Mouse (Mus musculus): ENCODE results near the gene Gabrd.

- TF ChIP-seq POLR2A (IDR thresholded peaks at IDR 0.05; ENCODE audit: control insufficient read depth, extremely low read depth, insufficient read depth, low read length, poor library complexity): no peak
- no peak for TF ChIP-seq CTCF (IDR thresholded peaks at IDR 0.05; ENCODE audit: borderline replicate concordance, control insufficient read depth, extremely low read depth, insufficient read depth, low read length, poor library complexity)
These were observed 41.6 kb downstream of the Gabrd start for GRCm38 (mm10) chr4:155356354-155356753.
